In the genomic region with DNA sequence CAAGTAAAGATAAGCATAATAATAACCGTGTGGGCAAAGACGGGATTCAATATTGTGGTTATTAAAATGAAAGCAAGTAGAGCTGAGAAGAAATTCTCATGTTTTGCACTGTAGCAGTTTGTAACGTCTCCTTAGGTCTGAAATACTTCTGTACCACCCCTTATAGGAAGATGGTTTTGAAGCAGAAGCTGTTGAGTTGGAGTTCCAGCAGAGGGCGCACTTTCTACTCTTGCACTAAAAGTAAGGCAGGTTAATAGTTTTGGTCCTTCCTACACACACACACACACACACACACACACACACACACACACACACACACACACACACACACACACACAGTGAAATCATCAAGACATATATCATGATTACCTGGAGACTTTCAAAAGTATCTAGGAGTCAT, we compare ENCODE assay signal across 9 mouse cellular contexts.
DNase-seq lines count a peak whose midpoint lies in the region; ATAC-seq lines count a peak whose summit lies in the region.
"Had no signal": no experiment of that assay in that cellular context is flagged by ENCODE, and none has a peak within 500 bp of the region (broad histone marks: within the 10 kb centered on the region; RNA-seq: fewer than 3 reads in every experiment).

No protein-coding gene starts in this region.

- no peaks in the 10 kb centered on the region for H3K4me1 ChIP-seq in neural tube, embryonic 11.5 days (ENCODE audit: control insufficient read depth, insufficient read depth, low read length)
- H3K4me1 ChIP-seq: limb, embryonic 12.5 days had no signal

- H3K36me3 ChIP-seq in neural tube, embryonic 11.5 days (ENCODE audit: control insufficient read depth, insufficient read depth, low read length), result no peaks in the 10 kb centered on the region
- H3K36me3 ChIP-seq: limb, embryonic 12.5 days had no signal

- H3K9me3 ChIP-seq in neural tube, embryonic 11.5 days (ENCODE audit: control insufficient read depth, low read length), result no peaks in the 10 kb centered on the region
- H3K9me3 ChIP-seq: limb, embryonic 12.5 days had no signal

- no peak overlapping the region for H3K4me2 ChIP-seq in neural tube, embryonic 11.5 days (ENCODE audit: low read depth)
- H3K4me2 ChIP-seq: limb, embryonic 12.5 days had no signal

- no peak overlapping the region for H3K4me3 ChIP-seq in neural tube, embryonic 11.5 days (ENCODE audit: low read depth, low read length)
- H3K4me3 ChIP-seq: limb, embryonic 12.5 days had no signal

- peak; percentile 46 for DNase-seq in CD4-positive, CD25-positive, alpha-beta regulatory T cell, adult 2 months (ENCODE audit: low read depth, low spot score)
- DNase-seq in kidney, adult 9 months, result peak; percentile 13
- DNase-seq in kidney, adult 11 months, result no peak
- peak; percentile 80 for DNase-seq in ES-CJ7 (ENCODE audit: low read depth, low spot score)
- peak; percentile 35 for DNase-seq in neural tube, embryonic 11.5 days (ENCODE audit: low spot score)
- no peak for DNase-seq in urinary bladder, adult 18-20 months (ENCODE audit: low spot score in 2 of 2)

- no peak overlapping the region for H3K27ac ChIP-seq in neural tube, embryonic 11.5 days (ENCODE audit: low read depth, low read length)
- H3K27ac ChIP-seq: limb, embryonic 12.5 days had no signal

- 32% methylated on average over 4 of the region's 4 CpGs for WGBS in neural tube, embryonic 11.5 days

- no peak for ATAC-seq in CD4-positive, CD25-positive, alpha-beta regulatory T cell, adult 4 months
- peak; percentile 58; the same call in 1 of the 2 replicates for ATAC-seq in frontal cortex, adult (ENCODE audit: low TSS enrichment)
- no peak for ATAC-seq in neural tube, embryonic 11.5 days (ENCODE audit: insufficient read depth, low FRiP score, low TSS enrichment)

- no peak overlapping the region for H3K9ac ChIP-seq in neural tube, embryonic 11.5 days (ENCODE audit: low read length)
- H3K9ac ChIP-seq: limb, embryonic 12.5 days had no signal

- no peaks in the 10 kb centered on the region for H3K27me3 ChIP-seq in neural tube, embryonic 11.5 days (ENCODE audit: control insufficient read depth, insufficient read depth, low read length)
- H3K27me3 ChIP-seq: limb, embryonic 12.5 days had no signal

Comparison
In these comparisons a context has a peak if more than half of its experiments do, and no peak if none do; other contexts are left out.
1. DNase-seq: peak in CD4-positive, CD25-positive, alpha-beta regulatory T cell, adult 2 months (single experiment), kidney, adult 9 months (single experiment), ES-CJ7 (single experiment) and neural tube, embryonic 11.5 days (single experiment); none in kidney, adult 11 months (single experiment) and urinary bladder, adult 18-20 months (0 of 2).